Mouse (Mus musculus): ENCODE results near the gene Polr1e. TPM values are rescaled to one million over a fixed set of nuclear protein-coding genes. Genes with fewer than 3 reads are reported as not detected.

The Polr1e gene
- polyA plus RNA-seq (2012; rRNA removed; ENCODE audit: low replicate concordance), result 5.0 and 5.2 TPM in 2 replicates

DNA sequence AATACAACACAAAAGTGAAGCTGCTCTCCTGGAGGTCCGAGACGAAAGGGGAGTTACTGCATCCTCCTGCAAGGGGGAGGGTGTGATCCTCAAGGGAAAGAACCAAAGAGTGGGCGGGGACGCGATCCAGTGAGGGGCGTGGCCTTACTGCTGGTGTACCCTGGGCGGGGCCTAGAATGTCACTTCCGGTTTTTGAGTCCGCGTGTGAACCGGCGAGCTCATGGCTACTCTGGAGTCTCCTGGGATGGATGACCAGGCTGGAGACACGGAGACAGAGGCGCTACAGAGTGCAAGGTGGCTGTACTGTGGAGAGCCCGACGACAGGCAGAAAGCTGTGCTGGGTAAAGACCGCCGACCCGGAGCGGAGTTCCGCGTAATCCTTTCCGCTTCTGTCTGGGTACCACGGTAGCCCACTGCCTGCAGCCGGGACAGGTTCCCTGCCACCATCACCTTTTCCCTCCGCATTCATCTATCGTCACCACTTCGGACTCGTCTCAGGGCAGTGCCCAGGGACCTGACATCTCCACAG lies at the start of gene Polr1e:
Gene Polr1e (plus strand): TSS at position 132 of the 529 bp plus-strand sequence.

DNA sequence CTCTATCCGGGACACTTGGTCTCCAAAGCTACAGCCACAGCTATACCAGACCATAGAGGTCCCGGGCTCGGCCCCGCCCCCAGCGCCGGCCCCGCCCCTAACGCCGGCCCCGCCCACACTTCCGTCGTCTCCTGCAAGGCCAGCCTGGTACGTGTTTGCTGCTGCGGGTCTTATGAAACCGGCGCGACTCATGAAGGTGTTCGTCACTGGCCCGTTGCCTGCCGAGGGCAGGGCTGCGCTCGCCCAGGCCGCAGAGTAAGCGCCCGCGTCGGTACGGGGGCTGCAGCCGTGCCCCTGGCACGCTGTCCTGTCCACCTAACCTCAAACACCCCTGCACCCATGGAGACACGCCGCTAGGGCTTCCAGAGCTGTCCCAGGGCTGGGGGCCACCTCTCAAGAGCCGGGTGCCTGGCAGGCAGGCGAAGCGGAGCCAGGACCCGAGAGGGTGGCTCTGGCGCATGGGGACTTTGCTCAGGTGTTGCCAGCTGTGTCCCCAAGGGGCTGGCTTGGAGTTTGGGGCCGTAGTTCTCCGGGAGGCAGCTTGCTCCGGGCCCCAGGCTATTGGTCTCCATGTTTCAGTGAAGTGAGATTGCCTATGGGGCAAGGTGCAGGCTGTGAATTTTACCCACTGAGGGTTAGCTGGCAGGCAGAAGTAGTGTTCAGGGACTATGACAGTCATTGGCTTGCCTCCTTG lies 37.0 kb upstream of the Polr1e start, which contains the start of gene Grhpr:
Gene Grhpr (plus strand): TSS at position 116 of the 694 bp plus-strand sequence.

DNA sequence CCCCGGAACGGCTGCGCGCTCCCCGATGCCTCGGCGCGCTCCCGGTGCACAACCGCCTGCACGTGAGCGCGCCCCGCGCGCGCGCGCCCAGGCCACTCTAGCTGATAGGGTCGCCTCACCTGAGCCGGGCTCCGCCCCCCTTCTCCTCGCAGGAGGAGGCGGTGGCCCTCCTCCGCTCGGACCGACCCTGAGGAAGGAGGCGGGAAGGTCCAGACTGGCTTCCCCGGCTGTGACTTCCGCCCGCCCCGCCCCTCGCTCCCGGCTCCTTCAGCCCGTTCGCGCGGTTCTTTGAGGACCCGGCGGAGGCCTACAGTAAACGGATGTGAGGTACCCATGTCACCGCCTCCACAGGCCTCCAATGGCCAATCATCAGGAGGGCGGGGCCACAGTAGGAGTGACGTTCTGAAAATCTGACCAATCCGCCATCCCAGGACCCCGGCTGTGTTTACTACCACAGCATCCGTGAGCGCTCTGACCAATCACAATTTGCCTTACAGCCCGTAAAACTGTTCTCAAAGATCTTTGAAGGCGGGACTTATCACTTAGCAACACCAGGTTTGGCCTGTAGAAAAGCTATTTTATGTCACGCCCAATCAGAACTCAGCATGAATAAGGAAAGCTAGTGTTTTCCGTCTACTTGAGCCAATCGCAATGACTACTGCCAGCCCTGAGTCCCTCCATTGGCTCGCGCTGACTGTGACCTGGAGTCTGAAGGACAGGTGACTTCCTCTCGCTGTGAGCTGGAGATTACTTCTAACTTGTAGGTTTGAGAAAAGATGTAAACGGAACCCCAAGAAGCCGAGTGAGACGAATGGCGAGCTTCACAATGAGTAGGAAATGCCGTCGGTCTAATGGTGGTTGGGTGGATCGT lies 6.0 kb upstream of the Polr1e start, which contains the start of gene Zbtb5:
Gene Zbtb5 (minus strand): TSS at position 308 of the 871 bp plus-strand sequence.

DNA sequence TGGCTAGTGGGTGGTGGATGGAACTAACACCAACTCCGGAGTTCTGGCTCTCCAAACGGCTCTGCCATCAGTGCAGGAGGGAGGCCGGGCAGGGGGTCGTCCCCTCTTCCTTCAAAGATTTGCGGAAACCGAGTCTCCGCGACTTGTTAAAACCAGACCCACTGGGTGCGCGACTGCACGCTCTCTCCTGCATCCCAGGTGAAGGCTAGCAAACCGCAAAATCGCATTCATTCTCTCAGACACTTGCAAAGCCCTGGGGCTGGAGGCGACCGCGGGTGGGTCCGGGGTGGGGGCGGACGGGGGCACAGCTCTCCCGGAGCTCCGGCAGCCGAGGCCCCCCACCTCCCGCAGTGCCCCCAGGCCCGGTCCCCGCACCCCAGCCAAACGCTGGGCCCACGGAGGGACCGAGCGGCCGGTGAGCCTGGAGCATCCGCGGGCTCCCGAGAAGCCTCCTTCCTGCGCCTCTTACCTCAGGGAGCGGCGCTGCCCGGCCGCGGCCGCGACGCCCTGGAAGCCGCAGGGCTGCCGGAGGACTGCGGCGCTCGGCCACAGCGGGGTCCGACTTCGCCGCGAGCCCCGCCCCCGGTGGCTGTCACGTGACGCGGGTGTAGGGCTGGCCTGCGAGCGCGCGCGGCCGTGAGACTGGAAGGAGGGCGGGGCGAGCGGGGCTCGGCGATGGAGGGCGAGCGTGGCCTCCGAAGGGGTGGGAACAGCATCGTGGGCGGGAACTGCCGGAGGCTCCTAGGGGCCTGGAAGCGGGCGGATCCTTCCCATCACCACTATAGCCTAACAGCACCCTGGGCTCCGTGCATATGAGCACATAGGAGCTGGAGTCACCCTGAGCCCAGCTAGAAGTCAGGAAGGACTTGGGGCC lies 65.9 kb downstream of the Polr1e start, which contains the start of gene Fbxo10:
Gene Fbxo10 (minus strand): TSS at position 584 of the 874 bp plus-strand sequence.

Other genes starting within 250 kb of the Polr1e start
- 66.6 and 71.2 TPM in 2 replicates for gene Grhpr, start 37.2 kb upstream of the Polr1e start, polyA plus RNA-seq (2012; rRNA removed; ENCODE audit: low replicate concordance)
- gene Zbtb5, start 6.2 kb upstream of the Polr1e start, polyA plus RNA-seq (2012; rRNA removed; ENCODE audit: low replicate concordance), result 15.6 and 20.3 TPM in 2 replicates
- gene Fbxo10, start 66.0 kb downstream of the Polr1e start, polyA plus RNA-seq (2012; rRNA removed; ENCODE audit: low replicate concordance), result 11.5 and 13.5 TPM in 2 replicates
- gene Tomm5, start 89.5 kb downstream of the Polr1e start, polyA plus RNA-seq (2012; rRNA removed; ENCODE audit: low replicate concordance), result 39.7 and 71.3 TPM in 2 replicates
- gene Frmpd1, start 166.3 kb downstream of the Polr1e start, polyA plus RNA-seq (2012; rRNA removed; ENCODE audit: low replicate concordance), result 0.59 and 0.67 TPM in 2 replicates